Mouse (Mus musculus): Measurements from ENCODE around the gene Ptpn5.

Gene Ptpn5

DNA sequence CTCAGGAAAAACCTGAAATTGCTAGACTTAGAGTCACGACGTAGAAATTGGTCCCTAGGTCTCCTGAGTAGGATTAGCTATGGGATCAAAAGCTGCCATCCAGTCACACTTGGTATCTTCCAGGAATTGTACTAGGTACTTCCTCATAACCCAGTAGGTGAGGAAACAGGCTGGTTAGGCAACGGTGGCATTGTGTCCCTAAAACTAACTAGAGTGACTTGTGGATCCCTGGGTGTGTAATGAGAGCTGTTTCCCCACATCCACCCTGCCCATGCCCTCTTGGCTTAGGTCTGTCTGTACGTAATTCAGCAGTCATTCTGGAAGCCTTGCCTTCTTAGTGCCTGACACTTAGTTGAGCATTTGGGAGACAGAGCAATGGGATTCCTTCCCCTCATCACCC lies 77.2 kb downstream of the Ptpn5 start:
- no peak for DNase-seq (ENCODE audit: low spot score)

DNA sequence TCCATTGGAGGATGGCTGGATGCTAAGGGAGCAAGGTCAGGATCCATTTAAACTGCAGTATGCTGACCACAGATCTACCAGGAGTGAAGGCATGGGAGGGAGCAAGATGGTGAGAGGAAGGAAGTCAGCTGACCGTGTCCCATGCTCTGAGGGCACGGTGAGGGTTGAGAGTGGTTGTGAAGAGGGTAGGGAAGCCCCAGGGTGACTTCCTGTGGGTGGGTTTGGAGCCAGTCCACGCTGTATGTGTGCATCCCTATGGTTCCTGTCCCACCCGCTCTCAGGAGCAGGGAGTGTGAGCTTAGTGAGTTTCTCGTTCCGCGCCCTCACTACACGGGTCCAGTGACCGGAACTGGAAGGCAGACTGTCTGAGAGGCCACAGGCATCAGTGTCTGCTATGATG lies 77.7 kb downstream of the Ptpn5 start:
- DNase-seq (ENCODE audit: low spot score) = no peak

DNA sequence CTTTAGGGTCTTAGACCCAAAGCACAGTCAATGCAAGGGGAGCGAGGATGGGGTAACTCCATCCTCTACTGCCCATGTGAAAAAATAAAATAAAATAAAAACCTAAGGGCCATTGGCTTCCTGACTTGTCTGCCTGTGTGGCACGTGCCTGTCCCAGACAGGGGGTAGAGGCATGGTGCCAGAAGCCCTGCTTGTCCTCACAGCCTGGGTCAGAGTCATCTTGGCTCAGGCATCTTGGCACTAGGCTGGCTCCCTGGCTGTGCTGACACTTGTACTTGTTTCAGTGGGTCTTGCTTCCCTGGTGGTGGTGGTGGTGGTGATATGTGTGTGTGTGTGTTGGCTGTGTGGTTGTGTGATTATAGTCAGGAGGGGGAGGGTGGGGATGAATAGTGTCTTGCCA lies 78.8 kb downstream of the Ptpn5 start:
- DNase-seq (ENCODE audit: low spot score) = no peak

DNA sequence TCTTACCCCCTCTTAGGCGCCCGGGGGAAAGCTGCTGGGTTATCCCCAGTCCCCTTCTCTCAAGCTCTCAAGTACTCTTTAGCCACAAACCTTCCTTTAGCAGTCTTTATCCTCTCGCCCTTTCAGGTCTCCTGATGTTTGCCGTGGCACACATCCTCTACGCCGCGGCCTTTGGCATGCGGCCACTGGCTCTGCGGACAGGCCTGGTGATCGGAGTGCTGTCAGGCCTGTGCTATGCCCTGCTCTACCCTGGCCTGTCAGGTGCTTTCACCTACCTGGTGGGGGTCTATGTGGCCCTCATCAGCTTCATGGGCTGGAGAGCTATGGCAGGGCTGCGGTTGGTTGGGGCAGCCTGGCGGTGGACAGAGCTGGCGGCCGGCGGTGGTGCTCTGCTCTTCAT lies 80.2 kb downstream of the Ptpn5 start:
- no peak for DNase-seq (ENCODE audit: low spot score)

DNA sequence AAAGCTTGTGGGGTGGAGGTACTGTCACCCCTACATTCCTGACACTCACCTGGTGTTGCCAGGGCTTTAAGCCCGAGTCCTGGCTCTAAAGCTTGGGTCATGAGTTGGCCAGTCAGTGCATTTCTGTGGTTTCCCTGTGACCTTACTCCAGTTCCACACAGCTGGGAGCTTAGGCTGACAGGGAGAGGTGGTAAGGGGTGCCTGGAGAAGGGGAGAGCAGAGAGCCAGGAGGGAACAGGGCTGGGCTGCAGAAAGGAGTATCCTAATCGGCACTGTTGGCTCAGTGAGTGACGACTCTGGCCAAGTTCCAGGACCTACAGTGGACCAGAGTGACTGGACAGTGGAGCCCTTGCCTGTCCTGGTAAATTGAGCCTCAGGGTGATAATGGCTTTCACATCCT lies 81.2 kb downstream of the Ptpn5 start:
- DNase-seq (ENCODE audit: low spot score) = no peak

DNA sequence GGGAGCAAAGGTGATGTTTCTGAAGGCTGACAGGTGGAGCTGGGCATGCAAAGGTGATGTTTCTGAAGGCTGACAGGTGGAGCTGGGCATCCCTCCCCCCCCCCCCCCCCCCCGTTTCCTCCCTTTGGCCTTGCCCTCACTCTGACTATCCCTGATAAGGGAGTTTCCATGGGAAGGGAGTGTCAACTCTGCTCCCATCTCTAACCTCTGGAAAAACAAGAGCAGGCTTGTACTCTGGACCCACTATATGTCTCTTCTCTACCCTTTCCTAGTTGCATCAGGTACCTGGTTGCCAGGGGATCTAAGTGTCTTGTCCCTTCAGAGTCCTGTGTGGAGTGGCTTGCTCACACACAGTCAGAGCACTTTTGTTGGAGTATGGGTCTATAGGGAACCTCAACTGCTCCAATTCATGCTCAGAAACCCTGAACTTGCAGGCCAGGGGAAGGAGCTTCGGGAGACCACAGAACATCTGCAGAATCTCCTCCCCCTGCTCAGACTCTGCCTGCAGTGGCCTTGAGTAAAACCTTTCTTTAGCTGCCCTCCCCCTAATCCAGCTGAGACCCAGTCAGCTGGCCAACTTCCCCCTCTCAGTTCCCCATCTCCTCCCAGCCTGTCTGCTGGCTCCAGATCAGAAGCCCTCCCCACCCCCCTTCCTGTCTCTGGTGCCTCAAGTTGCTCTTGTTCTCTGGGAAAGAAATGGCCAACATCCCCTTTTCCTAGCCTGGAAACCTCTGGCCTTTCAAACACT lies 81.9 kb downstream of the Ptpn5 start:
- DNase-seq (ENCODE audit: low spot score) = no peak

DNA sequence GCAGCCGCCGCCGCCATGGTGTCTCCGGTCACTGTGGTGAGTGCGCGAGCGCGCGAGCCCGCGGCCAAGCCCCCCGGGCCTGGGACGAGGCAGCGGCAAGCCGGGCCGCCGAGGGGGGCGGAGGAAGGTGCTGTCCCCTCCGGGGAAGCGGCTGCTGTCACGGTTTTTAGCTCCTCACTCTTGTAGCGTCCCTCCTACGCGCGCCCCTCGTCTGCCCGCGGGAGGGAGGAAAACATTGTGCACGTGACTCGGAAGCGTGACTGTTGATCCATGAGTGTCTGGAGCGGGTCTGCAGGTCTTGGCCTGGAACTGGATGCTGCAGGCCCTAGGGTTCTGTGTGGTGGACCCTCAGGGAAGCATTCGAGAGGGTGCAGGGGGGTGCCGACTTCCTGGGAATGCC lies 82.7 kb downstream of the Ptpn5 start:
- DNase-seq (ENCODE audit: low spot score) = no peak

DNA sequence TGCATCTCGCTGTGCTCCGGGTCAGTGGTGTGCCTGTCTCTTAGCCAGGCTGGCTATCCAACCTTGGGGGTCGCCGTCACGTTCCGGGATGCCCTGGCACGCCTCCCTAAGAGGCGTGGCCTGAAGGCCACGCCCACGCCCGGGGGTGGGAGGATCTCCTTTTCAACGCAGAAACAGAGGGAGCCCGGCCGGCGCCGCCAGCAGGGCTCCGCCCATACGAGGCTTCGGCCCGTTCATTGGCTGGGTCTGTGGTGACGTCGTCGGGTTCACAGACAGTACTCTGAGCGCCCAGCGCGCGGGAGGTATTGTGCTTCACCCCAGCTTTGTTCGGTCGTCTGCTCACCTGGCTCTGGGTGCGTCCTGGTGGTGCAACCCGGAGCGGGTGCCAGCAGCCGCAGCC lies 83.1 kb downstream of the Ptpn5 start, which contains the start of gene Tmem86a:
Tmem86a (plus strand) TSS at position 236 of the 400 bp plus-strand sequence.
- DNase-seq (ENCODE audit: low spot score) = peak; percentile 85

DNA sequence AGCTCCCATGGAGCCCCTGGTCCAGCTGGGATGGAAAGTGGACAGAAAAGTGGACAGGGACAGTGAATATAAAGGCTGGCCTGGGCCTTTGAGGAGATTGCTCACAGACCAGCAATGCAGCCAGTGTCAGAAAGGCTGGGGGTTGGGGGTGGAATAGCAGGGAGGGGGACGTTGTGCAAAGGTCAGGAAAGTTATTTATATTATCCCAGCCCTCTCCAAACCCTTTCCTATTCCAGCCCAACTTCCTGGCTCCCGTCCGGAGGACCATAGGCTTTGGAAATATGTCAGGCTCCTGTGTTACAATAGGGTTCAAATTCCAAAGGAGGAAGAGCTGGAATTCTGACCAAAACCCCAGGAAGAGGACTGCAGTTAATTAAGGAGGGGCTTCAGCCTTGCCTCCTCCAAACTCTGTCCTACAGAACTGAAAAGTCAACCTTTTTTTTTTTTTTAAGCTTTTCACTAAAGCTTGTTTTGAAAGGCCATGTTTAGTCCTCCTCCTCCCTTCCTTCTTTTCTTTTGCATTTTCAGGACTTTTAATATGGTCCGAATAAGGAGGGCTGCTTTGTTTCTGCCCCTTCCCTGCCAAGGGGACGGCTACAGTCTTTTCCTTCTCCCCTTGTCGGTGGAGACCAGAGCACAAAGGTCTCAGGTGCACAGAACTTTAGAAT lies 90.5 kb downstream of the Ptpn5 start:
- no peak for DNase-seq (ENCODE audit: low spot score)

DNA sequence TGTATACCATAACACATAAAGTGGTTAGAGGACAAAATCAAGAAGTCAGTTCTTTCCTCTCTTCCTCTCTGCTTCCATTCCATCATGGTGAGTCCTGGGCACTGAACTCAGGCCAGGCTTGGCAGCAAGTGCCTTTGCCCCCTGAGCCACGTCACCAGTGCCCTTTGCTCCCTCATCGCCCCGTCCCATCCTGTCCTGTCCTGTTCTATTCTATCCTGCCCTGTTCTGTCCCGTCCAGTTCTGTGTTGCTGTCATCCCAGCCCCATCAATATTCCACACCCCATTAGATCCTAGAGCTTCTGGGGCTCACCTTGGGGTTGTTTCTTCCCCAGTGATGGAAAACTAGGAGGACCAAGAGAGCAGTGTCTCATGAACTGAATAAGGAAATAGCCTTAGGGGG lies 91.4 kb downstream of the Ptpn5 start:
- DNase-seq (ENCODE audit: low spot score) = no peak

DNA sequence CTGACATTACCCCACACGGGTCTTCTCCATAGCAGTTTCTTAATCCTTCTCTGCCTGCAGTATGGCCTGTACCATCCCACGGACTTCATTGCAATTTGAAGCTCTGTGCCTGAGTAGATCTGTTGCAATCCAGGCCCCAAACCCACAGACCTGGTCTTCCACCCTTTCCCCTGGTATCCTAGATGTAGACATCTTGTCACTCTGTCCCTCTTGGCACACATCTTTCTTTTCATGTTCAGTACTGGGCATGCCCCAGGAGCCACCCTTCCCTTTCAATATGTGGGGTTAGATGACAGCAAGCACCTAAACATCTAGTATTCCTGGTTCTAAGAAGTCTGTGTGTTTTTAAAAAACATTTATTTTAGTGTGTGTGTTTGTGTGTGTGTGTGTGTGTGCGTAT lies 91.8 kb downstream of the Ptpn5 start:
- no peak for DNase-seq (ENCODE audit: low spot score)

DNA sequence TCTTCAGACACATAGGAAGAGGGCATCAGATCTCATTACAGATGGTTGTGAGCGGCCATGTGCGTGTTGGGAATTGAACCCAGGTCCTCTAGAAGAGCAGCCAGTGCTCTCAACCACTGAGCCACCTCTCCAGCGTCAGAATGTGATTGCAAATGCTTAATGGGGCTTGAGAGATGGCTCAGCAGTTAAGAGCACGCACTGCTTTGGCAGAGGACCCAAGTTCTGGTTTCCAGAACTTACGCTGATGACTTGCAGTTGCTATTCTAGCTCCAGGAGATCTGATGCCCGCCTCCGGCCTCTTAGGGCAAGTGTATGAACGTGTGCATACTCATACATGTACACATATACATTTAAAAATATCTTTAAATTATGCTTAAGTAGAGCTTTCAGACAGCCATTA lies 98.1 kb downstream of the Ptpn5 start:
- no peak for DNase-seq (ENCODE audit: low spot score)

DNA sequence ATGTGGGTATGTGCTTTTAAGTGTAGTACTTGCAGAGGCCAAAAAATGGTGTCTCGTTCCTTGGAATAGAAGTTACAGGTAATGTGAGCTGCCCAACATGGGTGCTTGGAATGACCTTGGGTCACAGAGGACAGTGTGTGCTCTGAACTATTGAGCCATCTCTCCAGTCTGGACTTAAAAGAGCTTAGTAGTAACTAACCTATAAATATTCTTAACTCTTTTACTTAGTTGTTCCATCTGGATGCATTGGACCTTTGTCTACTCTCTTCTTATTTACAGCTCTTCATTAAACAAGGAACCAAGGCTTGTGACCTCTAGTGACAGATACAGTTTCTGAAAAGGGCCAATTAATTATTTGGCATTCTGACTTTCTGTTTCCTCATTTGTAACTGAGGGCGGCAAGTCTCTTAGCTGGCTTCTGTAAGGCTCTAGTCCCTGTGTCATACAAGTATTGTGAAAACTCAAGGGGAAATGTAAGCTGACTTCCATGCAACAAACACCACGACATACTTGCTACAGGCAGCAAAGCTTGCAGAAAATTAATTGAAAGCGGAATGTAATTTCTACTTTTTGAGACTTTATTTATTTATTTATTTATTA lies 98.6 kb downstream of the Ptpn5 start:
- no peak for DNase-seq (ENCODE audit: low spot score)

DNA sequence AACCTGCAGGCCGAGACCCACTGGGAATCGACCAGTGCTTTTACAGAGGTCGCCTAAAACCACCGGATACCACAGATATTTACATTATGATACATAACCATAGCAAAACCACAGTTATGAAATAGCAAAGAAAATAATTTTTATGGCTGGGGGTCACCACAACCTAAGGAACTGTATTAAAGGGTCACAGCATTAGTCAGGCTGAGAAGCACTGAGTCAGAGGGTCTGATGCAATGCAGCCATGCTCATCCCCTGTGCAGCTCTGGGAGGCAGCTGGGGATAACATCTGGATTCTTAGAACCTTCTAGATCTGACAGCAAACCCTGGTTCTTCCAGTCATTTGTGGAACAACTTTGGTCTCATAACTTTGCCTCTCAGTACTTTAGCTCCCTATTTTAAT lies 102.1 kb downstream of the Ptpn5 start:
- DNase-seq (ENCODE audit: low spot score) = no peak

DNA sequence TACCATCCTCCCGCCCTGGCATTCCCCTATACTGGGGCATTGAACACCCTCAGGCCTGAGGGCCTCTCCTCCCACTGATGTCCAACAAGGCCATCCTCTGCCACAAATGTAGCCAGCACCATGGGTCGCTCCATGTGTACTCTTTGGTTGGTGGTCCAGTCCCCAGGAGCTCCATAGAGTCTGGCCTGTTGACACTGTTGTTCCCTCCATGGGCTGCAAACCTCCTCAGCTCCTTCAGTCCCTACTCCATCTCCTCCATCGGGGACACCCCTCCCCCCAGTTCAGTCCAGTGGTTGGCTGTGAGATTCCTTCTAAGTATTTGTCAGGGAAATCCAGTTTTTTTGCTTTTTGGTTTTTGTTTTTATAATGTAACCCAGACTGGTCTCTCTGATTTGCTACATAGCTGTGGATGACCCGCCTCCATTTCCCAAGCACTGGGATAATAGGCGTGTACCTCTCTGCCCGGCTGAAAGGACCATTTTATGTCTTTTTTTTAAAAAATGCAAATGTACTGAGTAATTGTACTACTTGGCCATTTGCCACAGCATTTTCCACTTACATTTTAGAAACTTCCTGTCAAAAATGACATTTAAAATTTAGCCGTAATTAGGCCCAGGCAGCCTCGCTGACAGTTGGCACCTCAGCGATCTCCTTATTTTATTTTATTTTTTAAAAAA lies 102.8 kb downstream of the Ptpn5 start:
- no peak for DNase-seq (ENCODE audit: low spot score)

All from ovary, postnatal 10 days (tissue).